Mouse (Mus musculus) hindbrain, embryonic 16.5 days (tissue): ENCODE measurements around the gene Itpr2. TPM values are rescaled to one million over a fixed set of nuclear protein-coding genes. Genes with fewer than 3 reads are reported as not detected.

ENCODE experiments used
- ATAC-seq: fragments of 200-750 bp; cut with Nextera tagmentation; 2 replicates; pipeline ENCODE4 v1.8.0; 2017; ENCODE audit warnings: moderate TSS enrichment, moderate library complexity
- H3K27ac ChIP-seq: fragments of 300-500 bp; sonication (generic); 2 replicates; pipeline ENCODE4 v1.5.1; 2014; ENCODE audit warnings: low read depth, mild to moderate bottlenecking, control low read depth, low read length, moderate library complexity
- H3K27me3 ChIP-seq: fragments of 300-500 bp; sonication (generic); replicated peaks from 2 replicates; pipeline ENCODE4 v1.6.1; 2014; ENCODE audit warnings: low read length; ENCODE audit not compliant: control insufficient read depth, insufficient read depth
- H3K36me3 ChIP-seq: fragments of 300-500 bp; sonication (generic); 2 replicates; pipeline ENCODE4 v1.6.1; 2014; ENCODE audit warnings: mild to moderate bottlenecking, low read length, moderate library complexity, mixed read lengths; ENCODE audit not compliant: control insufficient read depth, insufficient read depth
- H3K4me1 ChIP-seq: fragments of 300-500 bp; sonication (generic); 2 replicates; pipeline ENCODE4 v1.6.1; 2014; ENCODE audit warnings: low read depth, low read length; ENCODE audit not compliant: control insufficient read depth, insufficient read depth
- H3K4me2 ChIP-seq: fragments of 300-500 bp; sonication (generic); 2 replicates; pipeline ENCODE4 v1.6.1; 2014; ENCODE audit warnings: mild to moderate bottlenecking, low read length, control low read depth, moderate library complexity
- H3K4me3 ChIP-seq: fragments of 300-500 bp; sonication (generic); 2 replicates; pipeline ENCODE4 v1.5.1; 2014; ENCODE audit warnings: mild to moderate bottlenecking, low read length, control low read depth, moderate library complexity
- H3K9ac ChIP-seq: fragments of 300-500 bp; sonication (generic); 2 replicates; pipeline ENCODE4 v1.6.1; 2014; ENCODE audit warnings: low read depth, mild to moderate bottlenecking, control low read depth, low read length, moderate library complexity
- H3K9me3 ChIP-seq: fragments of 300-500 bp; sonication (generic); 2 replicates; pipeline ENCODE4 v1.6.1; 2014; ENCODE audit warnings: mild to moderate bottlenecking, low read length, moderate library complexity; ENCODE audit not compliant: control insufficient read depth
- WGBS: fragments of 180-500 bp; shearing (Covaris S2); extraction: QIAGEN DNeasy Blood & Tissue Kit; methylation state at CpG from one replicate; pipeline ENCODE4 v1.1.7; 2014; 5-methylcytosine and 5-hydroxymethylcytosine counted together
- polyA plus RNA-seq: library from polyadenylated mRNA; unstranded; fragments of >200 nt; fragmentation: Nextera tagmentation; extraction: Ambion mirVana; gene quantifications from 2 replicates; pipeline ENCODE4 v1.2.1, GENCODE M21; 2015

The Itpr2 gene
- polyA plus RNA-seq, 1 experiment from 2014 or later: 9.1 TPM

- Histone ChIP-seq H3K9me3 (no peaks in the 10 kb centered on the region), H3K27ac (no peak overlapping the region), H3K36me3 (no peaks in the 10 kb centered on the region), H3K9ac (no peak overlapping the region), H3K4me2 (no peak overlapping the region), H3K4me1 (peaks cover 16% of the 10 kb centered on the region), H3K4me3 (no peak overlapping the region), H3K27me3 (peaks cover 8% of the 10 kb centered on the region; the same call in 1 of the 2 replicates)
- no peak for ATAC-seq
- WGBS: 79% methylated on average over 6 of the region's 6 CpGs
Measured at GRCm38 (mm10) chr6:146500206-146500605, 1.8 kb downstream of the Itpr2 start.

DNA sequence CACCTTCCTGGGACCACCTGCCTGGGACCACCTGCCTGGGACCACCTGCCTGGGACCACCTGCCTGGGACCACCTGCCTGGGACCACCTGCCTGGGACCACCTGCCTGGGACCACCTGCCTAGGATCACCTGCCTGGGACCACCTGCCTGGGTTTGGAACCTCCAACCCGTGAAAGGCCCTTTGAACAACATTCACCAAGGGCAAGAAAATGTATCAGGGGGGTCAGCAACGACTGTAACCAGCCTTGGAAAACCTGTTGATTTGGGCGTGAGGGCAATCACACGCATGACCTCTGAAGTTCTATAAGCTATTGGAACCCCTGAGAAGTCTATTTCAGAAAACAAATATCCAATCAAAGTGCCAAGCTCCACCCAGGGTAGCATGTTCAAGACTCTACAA, 2.5 kb downstream of the Itpr2 start:
- Histone ChIP-seq H3K27ac (no peak overlapping the region), H3K4me2 (no peak overlapping the region), H3K9me3 (no peaks in the 10 kb centered on the region), H3K4me3 (no peak overlapping the region), H3K36me3 (no peaks in the 10 kb centered on the region), H3K9ac (no peak overlapping the region), H3K27me3 (peaks cover 8% of the 10 kb centered on the region; the same call in 1 of the 2 replicates), H3K4me1 (peaks cover 16% of the 10 kb centered on the region)
- no peak for ATAC-seq
- 81% methylated on average over 4 of the region's 4 CpGs for WGBS

DNA sequence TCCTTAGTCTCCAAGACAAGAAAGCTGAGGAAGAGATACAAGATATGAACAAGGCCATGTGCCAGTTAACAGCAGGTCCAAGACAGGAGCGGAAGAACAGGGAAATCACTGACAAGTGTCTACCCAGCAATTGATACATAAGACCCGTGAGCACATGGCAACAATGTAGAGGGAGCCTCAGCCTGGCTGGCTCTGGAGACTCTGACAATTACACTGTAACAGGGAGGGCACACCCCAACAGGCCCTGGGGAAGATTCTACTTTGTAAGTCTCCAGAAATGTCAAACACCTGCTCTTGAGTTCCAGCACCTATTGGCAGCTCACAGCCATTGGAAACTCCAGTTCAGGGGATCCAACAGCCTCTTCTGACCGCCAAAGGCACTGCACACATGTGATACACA, 3.6 kb downstream of the Itpr2 start:
- Histone ChIP-seq H3K9me3 (no peaks in the 10 kb centered on the region), H3K4me1 (peaks cover 16% of the 10 kb centered on the region), H3K4me3 (no peak overlapping the region), H3K4me2 (no peak overlapping the region), H3K9ac (no peak overlapping the region), H3K36me3 (no peaks in the 10 kb centered on the region), H3K27me3 (peaks cover 4% of the 10 kb centered on the region; the same call in 1 of the 2 replicates), H3K27ac (no peak overlapping the region)
- 87% methylated on average over 3 of the region's 3 CpGs for WGBS
- no peak for ATAC-seq

GRCm38 (mm10) chr6:146497866-146498265, 4.2 kb downstream of the Itpr2 start:
- no peak overlapping the region for H3K4me3 ChIP-seq
- H3K36me3 ChIP-seq: no peaks in the 10 kb centered on the region
- H3K4me2 ChIP-seq: no peak overlapping the region
- 0 out of 2 replicates have a peak, but pooled peaks cover 2% of the 10 kb centered on the region for H3K27me3 ChIP-seq
- H3K9ac ChIP-seq: no peak overlapping the region
- H3K9me3 ChIP-seq: no peaks in the 10 kb centered on the region
- WGBS: 70% methylated on average over 4 of the region's 4 CpGs
- H3K4me1 ChIP-seq: peaks cover 14% of the 10 kb centered on the region
- no peak overlapping the region for H3K27ac ChIP-seq
- no peak for ATAC-seq

DNA sequence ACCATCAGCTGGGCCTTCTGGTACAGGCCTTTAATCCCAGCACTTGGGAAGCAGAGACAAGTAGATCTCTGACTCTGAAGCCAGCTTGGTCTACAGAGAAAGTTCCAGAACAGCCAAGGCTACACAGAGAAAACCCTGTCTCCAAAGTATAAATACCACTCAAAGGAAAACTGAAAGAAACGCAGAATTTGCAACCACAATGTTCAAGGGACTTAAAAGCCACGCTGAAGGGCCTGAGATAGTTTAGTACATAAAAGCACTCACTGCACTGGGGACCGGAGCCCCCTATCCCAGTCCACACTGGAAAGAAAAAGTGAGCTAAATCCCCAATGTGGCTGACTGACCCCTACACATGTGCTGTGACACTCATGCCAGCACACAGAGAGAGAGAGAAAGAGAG, 4.6 kb downstream of the Itpr2 start:
- Histone ChIP-seq H3K27me3 (0 out of 2 replicates have a peak, but pooled peaks cover 2% of the 10 kb centered on the region), H3K4me3 (no peak overlapping the region), H3K4me1 (peaks cover 10% of the 10 kb centered on the region), H3K36me3 (no peaks in the 10 kb centered on the region), H3K9me3 (no peaks in the 10 kb centered on the region), H3K27ac (no peak overlapping the region), H3K4me2 (no peak overlapping the region), H3K9ac (no peak overlapping the region)
- WGBS: 84% methylated on average over 3 of the region's 3 CpGs
- no peak for ATAC-seq

DNA sequence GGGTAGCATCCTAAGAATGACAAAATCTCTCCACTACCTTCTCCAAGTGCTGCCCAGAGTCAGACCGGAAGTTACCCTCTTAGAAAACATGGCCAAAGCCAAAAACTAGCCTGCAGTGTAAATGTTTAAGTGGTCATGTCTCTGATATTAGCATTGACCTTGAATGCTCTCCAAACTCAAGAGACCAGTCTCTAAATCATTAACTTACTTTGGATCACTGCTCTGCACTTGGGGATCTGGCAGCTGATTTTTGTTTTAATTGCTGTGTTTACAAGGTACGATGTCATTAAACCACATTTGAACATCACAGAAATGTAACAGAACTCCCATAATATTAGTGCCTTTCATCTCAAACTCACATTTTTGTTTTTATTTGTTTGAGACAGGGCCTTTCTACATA, 10.3 kb downstream of the Itpr2 start:
- Histone ChIP-seq H3K4me2 (no peak overlapping the region), H3K36me3 (no peaks in the 10 kb centered on the region), H3K4me3 (no peak overlapping the region), H3K9me3 (no peaks in the 10 kb centered on the region), H3K4me1 (no peaks in the 10 kb centered on the region), H3K9ac (no peak overlapping the region), H3K27me3 (no peaks in the 10 kb centered on the region), H3K27ac (no peak overlapping the region)
- WGBS: 94% methylated on average over 2 of the region's 2 CpGs
- ATAC-seq: no peak

DNA sequence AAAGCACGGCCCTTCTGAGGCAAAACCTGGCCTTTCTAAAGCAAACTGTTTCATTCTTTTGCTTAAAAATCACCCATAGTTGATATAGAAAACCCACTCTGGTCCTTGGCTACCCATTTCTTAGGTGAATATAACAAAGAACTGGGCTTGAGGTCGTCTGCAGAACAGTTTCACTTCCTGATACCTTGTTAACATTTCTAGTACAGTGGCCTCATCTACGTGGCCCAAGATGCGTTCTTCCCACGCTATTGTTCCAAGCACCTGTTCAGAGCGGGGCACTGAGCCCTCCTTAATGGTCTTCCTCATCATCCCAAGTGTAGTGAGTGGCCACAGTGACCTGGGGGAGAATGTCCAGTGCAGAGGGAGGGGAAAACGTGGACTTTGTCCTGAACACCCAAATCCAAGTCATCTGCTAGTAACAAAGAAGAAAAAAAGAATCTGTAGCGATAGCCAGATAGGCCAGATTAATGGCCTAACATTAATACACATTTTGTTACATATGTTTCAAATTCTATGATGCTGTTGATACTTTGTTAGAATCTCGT, 11.5 kb downstream of the Itpr2 start:
- Histone ChIP-seq H3K4me2 (no peak overlapping the region), H3K27me3 (no peaks in the 10 kb centered on the region), H3K4me1 (no peaks in the 10 kb centered on the region), H3K9ac (no peak overlapping the region), H3K27ac (no peak overlapping the region), H3K4me3 (no peak overlapping the region), H3K9me3 (no peaks in the 10 kb centered on the region), H3K36me3 (no peaks in the 10 kb centered on the region)
- 90% methylated on average over 9 of the region's 9 CpGs for WGBS
- ATAC-seq: no peak

GRCm38 (mm10) chr6:146489841-146490240, 12.2 kb downstream of the Itpr2 start:
- no peaks in the 10 kb centered on the region for H3K9me3 ChIP-seq
- no peak overlapping the region for H3K9ac ChIP-seq
- no peaks in the 10 kb centered on the region for H3K27me3 ChIP-seq
- no peaks in the 10 kb centered on the region for H3K4me1 ChIP-seq
- no peak overlapping the region for H3K4me3 ChIP-seq
- 88% methylated on average over 6 of the region's 6 CpGs for WGBS
- H3K4me2 ChIP-seq: no peak overlapping the region
- no peaks in the 10 kb centered on the region for H3K36me3 ChIP-seq
- no peak for ATAC-seq
- no peak overlapping the region for H3K27ac ChIP-seq

DNA sequence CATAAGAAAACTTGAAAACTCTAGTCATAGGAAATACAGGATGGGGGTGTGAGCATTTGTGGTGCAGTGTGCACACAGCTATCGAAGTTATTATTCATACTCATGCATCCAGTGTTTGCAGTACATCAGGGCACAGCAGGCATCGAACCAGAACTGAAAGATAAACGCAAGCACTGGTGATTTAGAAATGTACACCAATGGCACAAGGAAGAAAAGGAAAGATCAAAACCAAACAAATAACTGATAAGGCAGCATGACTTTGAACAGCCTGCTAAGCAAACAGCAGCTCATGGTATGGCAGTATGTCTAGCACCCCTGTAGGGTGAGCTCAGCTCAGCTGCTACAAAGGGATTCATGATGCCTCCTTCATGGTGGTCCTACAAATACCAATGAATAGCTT, 13.3 kb downstream of the Itpr2 start:
- Histone ChIP-seq H3K27me3 (no peaks in the 10 kb centered on the region), H3K36me3 (no peaks in the 10 kb centered on the region), H3K4me2 (no peak overlapping the region), H3K27ac (no peak overlapping the region), H3K9me3 (no peaks in the 10 kb centered on the region), H3K9ac (no peak overlapping the region), H3K4me1 (no peaks in the 10 kb centered on the region), H3K4me3 (no peak overlapping the region)
- ATAC-seq: no peak
- WGBS: 80% methylated on average over 3 of the region's 3 CpGs

DNA sequence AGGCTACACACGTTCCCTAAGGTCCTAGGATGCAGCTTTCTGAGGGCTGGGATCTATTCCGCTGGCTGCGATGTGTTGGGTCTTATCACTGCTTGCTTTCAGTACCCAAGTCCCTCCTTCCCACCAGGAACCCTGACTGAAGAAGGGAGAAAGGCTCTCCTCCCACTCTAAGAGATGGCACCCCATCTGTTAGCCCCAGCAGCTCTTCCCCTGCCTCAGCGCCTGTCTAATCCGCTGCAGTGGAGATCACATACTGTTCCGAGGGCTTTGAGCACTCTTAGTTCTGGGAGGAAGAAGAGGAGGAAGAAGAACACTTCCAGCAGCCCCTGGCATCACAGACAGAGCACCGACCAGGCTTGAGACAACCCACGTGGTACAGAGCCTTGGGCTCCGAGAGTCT, 14.9 kb downstream of the Itpr2 start:
- Histone ChIP-seq H3K36me3 (no peaks in the 10 kb centered on the region), H3K27ac (no peak overlapping the region), H3K4me2 (no peak overlapping the region), H3K27me3 (no peaks in the 10 kb centered on the region), H3K9me3 (no peaks in the 10 kb centered on the region), H3K4me3 (no peak overlapping the region), H3K9ac (no peak overlapping the region), H3K4me1 (no peaks in the 10 kb centered on the region)
- ATAC-seq: no peak
- WGBS: 76% methylated on average over 9 of the region's 9 CpGs
